In genomic region chrX:52419850-52420249, GRCm38 (mm10) we compare ENCODE assay signal across 26 mouse cellular contexts.
DNase-seq lines count a peak whose midpoint lies in the region; ATAC-seq and TF ChIP-seq lines count a peak whose summit lies in the region.
"Had no signal": no experiment of that assay in that cellular context is flagged by ENCODE, and none has a peak within 500 bp of the region (broad histone marks: within the 10 kb centered on the region; RNA-seq: fewer than 3 reads in every experiment).

No protein-coding gene starts in this region.

- no peak for TF ChIP-seq RAD21 in MEL (IDR thresholded peaks at IDR 0.05; ENCODE audit: low read depth, low read length)

- H3K4me2 ChIP-seq in heart, embryonic 12.5 days: no peak overlapping the region
- H3K4me2 ChIP-seq: embryonic facial prominence, embryonic 12.5 days; embryonic facial prominence, embryonic 15.5 days; hindbrain, embryonic 14.5 days had no signal

- TF ChIP-seq POLR2A in MEL (IDR thresholded peaks at IDR 0.05; ENCODE audit: control insufficient read depth in 1 of 2, insufficient read depth in 1 of 2, low read depth in 1 of 2, low read length in 2 of 2, poor library complexity in 1 of 2): no peak

- no peak for TF ChIP-seq EP300 in MEL (IDR thresholded peaks at IDR 0.05; ENCODE audit: low read depth in 1 of 2, low read length in 2 of 2)

- H3K4me1 ChIP-seq in heart, embryonic 12.5 days (replicated peaks): no peaks in the 10 kb centered on the region
- no peaks in the 10 kb centered on the region for H3K4me1 ChIP-seq in MEL (ENCODE audit: control insufficient read depth in 1 of 2, insufficient read depth in 2 of 2, low read length in 2 of 2)
- H3K4me1 ChIP-seq in limb, embryonic 10.5 days: no peaks in the 10 kb centered on the region
- H3K4me1 ChIP-seq: embryonic facial prominence, embryonic 12.5 days; embryonic facial prominence, embryonic 15.5 days; heart, embryonic 10.5 days had no signal

- no peak for ATAC-seq in heart, embryonic 12.5 days (ENCODE audit: insufficient number of reproducible peaks, low FRiP score)
- peak; percentile 63 for ATAC-seq in megakaryocyte, adult 5-6 weeks (ENCODE audit: poor library complexity, severe bottlenecking)
- ATAC-seq: forebrain, embryonic 14.5 days; forebrain, postnatal 0 days; hindbrain, postnatal 0 days; inflammation-experienced regulatory T-cells, adult 6 months; intestine, embryonic 16.5 days; Patski had no signal

- no peaks in the 10 kb centered on the region for H3K79me2 ChIP-seq in MEL (ENCODE audit: control insufficient read depth, insufficient read depth, low read length, poor library complexity)

- no peak for TF ChIP-seq CTCF in MEL (IDR thresholded peaks at IDR 0.05 in 2 of 3, conservative IDR thresholded peaks at IDR 0.05 in 1 of 3; ENCODE audit: control insufficient read depth in 1 of 3, insufficient read depth in 1 of 3, low read depth in 2 of 3, low read length in 3 of 3, poor library complexity in 1 of 3, severe bottlenecking in 1 of 3)

- no peak overlapping the region for H3K9ac ChIP-seq in heart, embryonic 12.5 days
- H3K9ac ChIP-seq in MEL (ENCODE audit: control insufficient read depth, low read depth, low read length, poor library complexity, severe bottlenecking): no peak overlapping the region
- H3K9ac ChIP-seq: embryonic facial prominence, embryonic 12.5 days; embryonic facial prominence, embryonic 15.5 days; forebrain, postnatal 0 days; hindbrain, embryonic 14.5 days had no signal

- no peak overlapping the region for H3K4me3 ChIP-seq in heart, embryonic 12.5 days
- no peak overlapping the region for H3K4me3 ChIP-seq in MEL (ENCODE audit: control insufficient read depth in 1 of 2, insufficient read depth in 1 of 2, low read depth in 2 of 2, low read length in 2 of 2)
- H3K4me3 ChIP-seq in limb, embryonic 10.5 days: no peak overlapping the region
- H3K4me3 ChIP-seq: embryonic facial prominence, embryonic 12.5 days; embryonic facial prominence, embryonic 15.5 days; heart, embryonic 10.5 days had no signal

- H3K36me3 ChIP-seq in heart, embryonic 12.5 days: no peaks in the 10 kb centered on the region
- no peaks in the 10 kb centered on the region for H3K36me3 ChIP-seq in MEL (ENCODE audit: control insufficient read depth in 1 of 2, insufficient read depth in 2 of 2, low read length in 2 of 2)
- peaks cover 45% of the 10 kb centered on the region for H3K36me3 ChIP-seq in limb, embryonic 10.5 days
- H3K36me3 ChIP-seq: embryonic facial prominence, embryonic 12.5 days; embryonic facial prominence, embryonic 15.5 days; heart, embryonic 10.5 days had no signal

- DNase-seq in gastrocnemius, adult 18-20 months (ENCODE audit: low spot score): peak; percentile 1
- DNase-seq in gastrocnemius, postnatal 10 days: no peak
- DNase-seq in heart, adult 18-20 months: peak; percentile 15 to 34
- DNase-seq in MEL (ENCODE audit: low read depth, low spot score): peak; percentile 1
- no peak for DNase-seq in limb, embryonic 10.5 days (ENCODE audit: low spot score)
- no peak for DNase-seq in testis, postnatal 14 days (ENCODE audit: low spot score)
- DNase-seq: adrenal gland, postnatal 10 days; adrenal gland, postnatal 36 days; cerebellum, adult 18-20 months; cerebellum, adult 9-10 months; cerebellum, postnatal 25 days; forebrain, postnatal 0 days; gastrocnemius, postnatal 25 days; heart, postnatal 4 days; kidney, adult 18-20 months had no signal

- no peaks in the 10 kb centered on the region for H3K27me3 ChIP-seq in heart, embryonic 12.5 days (replicated peaks)
- no peaks in the 10 kb centered on the region for H3K27me3 ChIP-seq in MEL (ENCODE audit: control insufficient read depth in 1 of 2, insufficient read depth in 2 of 2, low read length in 2 of 2)
- peaks cover 41% of the 10 kb centered on the region for H3K27me3 ChIP-seq in limb, embryonic 10.5 days (ENCODE audit: low read depth, poor library complexity, severe bottlenecking)
- H3K27me3 ChIP-seq: embryonic facial prominence, embryonic 12.5 days; embryonic facial prominence, embryonic 15.5 days had no signal

- H3K27ac ChIP-seq in heart, embryonic 12.5 days (ENCODE audit: poor library complexity, severe bottlenecking): no peak overlapping the region
- H3K27ac ChIP-seq in MEL (ENCODE audit: control insufficient read depth, low read depth, low read length): no peak overlapping the region
- no peak overlapping the region for H3K27ac ChIP-seq in limb, embryonic 10.5 days
- H3K27ac ChIP-seq: embryonic facial prominence, embryonic 12.5 days; embryonic facial prominence, embryonic 15.5 days; heart, embryonic 10.5 days; hindbrain, embryonic 14.5 days; hindbrain, postnatal 0 days had no signal

- H3K9me3 ChIP-seq in heart, embryonic 12.5 days (replicated peaks): no peaks in the 10 kb centered on the region
- H3K9me3 ChIP-seq in MEL (replicated peaks; ENCODE audit: insufficient read depth, low read length): no peaks in the 10 kb centered on the region
- no peaks in the 10 kb centered on the region for H3K9me3 ChIP-seq in limb, embryonic 10.5 days (replicated peaks)
- H3K9me3 ChIP-seq: embryonic facial prominence, embryonic 12.5 days; embryonic facial prominence, embryonic 15.5 days; heart, embryonic 10.5 days had no signal

- 64% methylated on average over 3 of the region's 3 CpGs for WGBS in heart, embryonic 12.5 days
- 95% methylated on average over 3 of the region's 3 CpGs for WGBS in limb, embryonic 10.5 days

TF ChIP-seq in MEL, 35 proteins besides CTCF, POLR2A, EP300 and RAD21:
- no peak for TF ChIP-seq ZMIZ1 (IDR thresholded peaks at IDR 0.05; ENCODE audit: low read depth, low read length)
- no peak for TF ChIP-seq USF1 (IDR thresholded peaks at IDR 0.05; ENCODE audit: low read depth, low read length)
- no peak for TF ChIP-seq POLR2AphosphoS2 (IDR thresholded peaks at IDR 0.05; ENCODE audit: low read length)
- no peak for TF ChIP-seq ZKSCAN1 (IDR thresholded peaks at IDR 0.05; ENCODE audit: low read depth, low read length)
- TF ChIP-seq POLR2AphosphoS5 (IDR thresholded peaks at IDR 0.05; ENCODE audit: borderline replicate concordance, low read depth, low read length): no peak
- no peak for TF ChIP-seq MAX (IDR thresholded peaks at IDR 0.05; ENCODE audit: low read length)
- TF ChIP-seq HCFC1 (IDR thresholded peaks at IDR 0.05; ENCODE audit: low read depth, low read length): no peak
- TF ChIP-seq TBP (IDR thresholded peaks at IDR 0.05; ENCODE audit: low read depth, low read length): no peak

Comparison
In these comparisons a context has a peak if more than half of its experiments do, and no peak if none do; other contexts are left out.
1. DNase-seq: peak in gastrocnemius, adult 18-20 months (single experiment), heart, adult 18-20 months (2 of 2) and MEL (single experiment); none in gastrocnemius, postnatal 10 days (single experiment), limb, embryonic 10.5 days (single experiment) and testis, postnatal 14 days (single experiment).